Mouse (Mus musculus) CH12.LX (cell line): Measurements from ENCODE around the gene Mrtfb. TPM values are rescaled to one million over a fixed set of nuclear protein-coding genes. Genes with fewer than 3 reads are reported as not detected.
A peak's percentile ranks its signal among the peaks of the same experiment; 100 is the strongest.

Experiments
- DNase-seq: peaks from one replicate; pipeline ENCODE4 v3.0.0-alpha.2; 2013; ENCODE audit errors: extremely low read depth
- H3K27ac ChIP-seq: 2 replicates; pipeline ENCODE4 v1.5.1; 2012; ENCODE audit warnings: low read depth, mild to moderate bottlenecking, control low read depth, moderate library complexity; ENCODE audit not compliant: insufficient read depth
- H3K27me3 ChIP-seq: replicated peaks from 2 replicates; pipeline ENCODE3; 2012; ENCODE audit warnings: inconsistent platforms
- H3K36me3 ChIP-seq, 2 experiments: replicated peaks in 1 of 2; 2 replicates each; pipeline versions ENCODE3 to v1.6.1; 2012; ENCODE audit warnings: inconsistent platforms in 1 of 2, low read length in 1 of 2, mild to moderate bottlenecking in 1 of 2, mixed read lengths in 1 of 2, moderate library complexity in 1 of 2; ENCODE audit not compliant: control insufficient read depth in 1 of 2, insufficient read depth in 1 of 2
- H3K4me1 ChIP-seq, 2 experiments: 2 replicates each; pipeline ENCODE4 v1.6.1; 2012; ENCODE audit warnings: inconsistent platforms in 1 of 2, moderate library complexity in 1 of 2; ENCODE audit not compliant: insufficient read depth in 2 of 2, control insufficient read depth in 1 of 2
- H3K4me2 ChIP-seq: 2 replicates; pipeline ENCODE4 v1.6.1; 2012; ENCODE audit warnings: low read depth, mild to moderate bottlenecking, control low read depth; ENCODE audit not compliant: poor library complexity, insufficient read depth, severe bottlenecking
- H3K4me3 ChIP-seq, 3 experiments: fragments of 150-350 bp in 1 of 3; sonication (generic) in 1 of 3; replicated peaks in 1 of 3; 2 replicates each; pipeline versions ENCODE3 to v1.5.1; 2011 to 2012; ENCODE audit warnings: low read depth in 2 of 3, low read length in 2 of 3, mild to moderate bottlenecking in 2 of 3, moderate library complexity in 2 of 3, control low read depth in 1 of 3, improper control_type of control experiment in 1 of 3, inconsistent platforms in 1 of 3, mixed read lengths in 1 of 3; ENCODE audit not compliant: poor library complexity in 1 of 3
- H3K79me2 ChIP-seq: replicated peaks from 2 replicates; pipeline ENCODE4 v1.6.1; 2012; ENCODE audit warnings: mild to moderate bottlenecking, moderate library complexity; ENCODE audit not compliant: control insufficient read depth, poor library complexity, insufficient read depth, severe bottlenecking; ENCODE audit errors: extremely low read depth
- H3K9ac ChIP-seq: 2 replicates; pipeline ENCODE4 v1.6.1; 2012; ENCODE audit warnings: low read depth, mild to moderate bottlenecking, control low read depth, moderate library complexity; ENCODE audit not compliant: insufficient read depth
- H3K9me3 ChIP-seq: replicated peaks from 2 replicates; pipeline ENCODE3; 2012; ENCODE audit warnings: low read length, inconsistent platforms, mixed read lengths
- BHLHE40 ChIP-seq: IDR thresholded peaks from 2 replicates; pipeline ENCODE4 v1.6.1; 2011; ENCODE audit warnings: mild to moderate bottlenecking, low read depth, low read length, improper control_type of control experiment
- CHD1 ChIP-seq: IDR thresholded peaks from 2 replicates; pipeline ENCODE4 v1.6.1; 2012; ENCODE audit warnings: low read depth, low read length, improper control_type of control experiment, inconsistent platforms
- CHD2 ChIP-seq: IDR thresholded peaks from 2 replicates; pipeline ENCODE4 v1.6.1; 2011; ENCODE audit warnings: low read length, improper control_type of control experiment
- CTCF ChIP-seq, 2 experiments: IDR thresholded peaks in 1 of 2; conservative IDR thresholded peaks in 1 of 2; 2 replicates each; pipeline ENCODE4 v1.5.1; 2011 to 2012; ENCODE audit warnings: low read depth in 2 of 2, low read length in 2 of 2, improper control_type of control experiment in 1 of 2, inconsistent platforms in 1 of 2, mild to moderate bottlenecking in 1 of 2, moderate library complexity in 1 of 2
- E2F4 ChIP-seq: IDR thresholded peaks from 2 replicates; pipeline ENCODE4 v1.6.1; 2011; ENCODE audit warnings: low read depth, low read length, improper control_type of control experiment; ENCODE audit not compliant: insufficient replicate concordance
- ELF1 ChIP-seq: IDR thresholded peaks from 2 replicates; pipeline ENCODE4 v1.6.1; 2014; ENCODE audit warnings: low read depth, mild to moderate bottlenecking, inconsistent platforms, low read length, improper control_type of control experiment
- EP300 ChIP-seq: IDR thresholded peaks from 2 replicates; pipeline ENCODE4 v1.6.1; 2011; ENCODE audit warnings: low read length, improper control_type of control experiment
- ETS1 ChIP-seq: conservative IDR thresholded peaks from 2 replicates; pipeline ENCODE4 v1.6.1; 2012; ENCODE audit warnings: low read depth, mild to moderate bottlenecking, inconsistent platforms, low read length, improper control_type of control experiment, moderate library complexity
- IRF4 ChIP-seq: IDR thresholded peaks from 2 replicates; pipeline ENCODE4 v1.6.1; 2014; ENCODE audit warnings: low read depth, mild to moderate bottlenecking, inconsistent platforms, low read length, improper control_type of control experiment
- JUN ChIP-seq: IDR thresholded peaks from 2 replicates; pipeline ENCODE4 v1.6.1; 2011; ENCODE audit warnings: low read depth, mild to moderate bottlenecking, low read length, improper control_type of control experiment, moderate library complexity; ENCODE audit not compliant: insufficient read depth
- JUND ChIP-seq: conservative IDR thresholded peaks from 2 replicates; pipeline ENCODE4 v1.6.1; 2011; ENCODE audit warnings: low read depth, low read length, improper control_type of control experiment
- KAT2A ChIP-seq: IDR thresholded peaks from 2 replicates; pipeline ENCODE4 v1.6.1; 2012; ENCODE audit warnings: low read length, improper control_type of control experiment, inconsistent platforms; ENCODE audit not compliant: insufficient replicate concordance
- MAFK ChIP-seq: IDR thresholded peaks from 2 replicates; pipeline ENCODE4 v1.6.1; 2011; ENCODE audit warnings: low read length, improper control_type of control experiment; ENCODE audit not compliant: insufficient replicate concordance
- MAX ChIP-seq: IDR thresholded peaks from 2 replicates; pipeline ENCODE4 v1.6.1; 2011; ENCODE audit warnings: low read length, improper control_type of control experiment
- MAZ ChIP-seq: IDR thresholded peaks from 2 replicates; pipeline ENCODE4 v1.6.1; 2012; ENCODE audit warnings: low read depth, mild to moderate bottlenecking, inconsistent platforms, low read length, improper control_type of control experiment, moderate library complexity
- MEF2A ChIP-seq: IDR thresholded peaks from 2 replicates; pipeline ENCODE4 v1.6.1; 2014; ENCODE audit warnings: low read depth, mild to moderate bottlenecking, inconsistent platforms, low read length, improper control_type of control experiment, borderline replicate concordance
- MXI1 ChIP-seq: IDR thresholded peaks from 2 replicates; pipeline ENCODE4 v1.6.1; 2011; ENCODE audit warnings: mild to moderate bottlenecking, low read depth, low read length, improper control_type of control experiment
- MYC ChIP-seq: IDR thresholded peaks from 2 replicates; pipeline ENCODE4 v1.6.1; 2011; ENCODE audit warnings: low read depth, mild to moderate bottlenecking, improper control_type of control experiment, low read length
- NELFE ChIP-seq: IDR thresholded peaks from 2 replicates; pipeline ENCODE4 v1.6.1; 2011; ENCODE audit warnings: low read depth, low read length, improper control_type of control experiment
- PAX5 ChIP-seq: IDR thresholded peaks from 2 replicates; pipeline ENCODE4 v1.6.1; 2012; ENCODE audit warnings: low read length, inconsistent platforms, mixed read lengths
- POLR2A ChIP-seq: IDR thresholded peaks from 2 replicates; pipeline ENCODE4 v1.6.1; 2011; ENCODE audit warnings: low read depth, mild to moderate bottlenecking, improper control_type of control experiment, low read length
- POLR2AphosphoS2 ChIP-seq: IDR thresholded peaks from 2 replicates; pipeline ENCODE4 v1.6.1; 2011; ENCODE audit warnings: low read depth, low read length, improper control_type of control experiment
- RAD21 ChIP-seq: IDR thresholded peaks from 2 replicates; pipeline ENCODE4 v1.6.1; 2011; ENCODE audit warnings: low read depth, mild to moderate bottlenecking, low read length, improper control_type of control experiment, moderate library complexity
- RCOR1 ChIP-seq: conservative IDR thresholded peaks from 2 replicates; pipeline ENCODE4 v1.6.1; 2012; ENCODE audit warnings: low read depth, mild to moderate bottlenecking, inconsistent platforms, low read length, improper control_type of control experiment
- SIN3A ChIP-seq: IDR thresholded peaks from 2 replicates; pipeline ENCODE4 v1.6.1; 2012; ENCODE audit warnings: low read length, improper control_type of control experiment, inconsistent platforms
- SMC3 ChIP-seq: IDR thresholded peaks from 2 replicates; pipeline ENCODE4 v1.6.1; 2011; ENCODE audit warnings: low read depth, low read length, improper control_type of control experiment
- TBP ChIP-seq: conservative IDR thresholded peaks from 2 replicates; pipeline ENCODE4 v1.6.1; 2011; ENCODE audit warnings: low read depth, low read length, improper control_type of control experiment
- TCF12 ChIP-seq: IDR thresholded peaks from 2 replicates; pipeline ENCODE4 v1.6.1; 2014; ENCODE audit warnings: low read depth, mild to moderate bottlenecking, inconsistent platforms, low read length, improper control_type of control experiment
- USF1 ChIP-seq: IDR thresholded peaks from 2 replicates; pipeline ENCODE4 v1.6.1; 2014; ENCODE audit warnings: low read depth, mild to moderate bottlenecking, inconsistent platforms, low read length, improper control_type of control experiment
- USF2 ChIP-seq: conservative IDR thresholded peaks from 2 replicates; pipeline ENCODE4 v1.6.1; 2011; ENCODE audit warnings: low read depth, low read length, improper control_type of control experiment
- ZMIZ1 ChIP-seq: IDR thresholded peaks from 2 replicates; pipeline ENCODE4 v1.6.1; 2012; ENCODE audit warnings: low read depth, mild to moderate bottlenecking, inconsistent platforms, low read length, improper control_type of control experiment
- dilution Hi-C: fragments of 300-500 bp; cut with MboI; formaldehyde crosslinking; loops from 2 replicates; pipeline ENCODE4 v1.14.3; 2020; ENCODE audit warnings: low sequenced_read_pairs; ENCODE audit not compliant: extremely low pct_unique_long_range_greater_than_20kb, extremely low pct_ligation_motif_present
- in situ Hi-C: fragments of 300-500 bp; cut with MboI; formaldehyde crosslinking; loops from 3 replicates; pipeline ENCODE4 v1.14.3; 2019; ENCODE audit warnings: low sequenced_read_pairs, low pct_ligation_motif_present, low pct_unique_long_range_greater_than_20kb, mixed read lengths
- polyA plus RNA-seq: library from polyadenylated mRNA; unstranded; fragments of >175 nt; gene quantifications from 2 replicates; pipeline ENCODE4 v1.2.1, GENCODE M21; 2012; ENCODE audit warnings: low read depth; ENCODE audit not compliant: insufficient read length
- total RNA-seq, 2 experiments: library from RNA; depleted of rRNA; stranded (reverse); fragments of 300-350 nt in 1 of 2; fragments of >200 nt in 1 of 2; gene quantifications; 2 replicates each; pipeline ENCODE4 v1.2.3; 2012 to 2014

The Mrtfb gene
- total and polyA plus RNA-seq, 3 experiments, result 3.2 to 9.4 (median 4.4) TPM

- TF ChIP-seq PAX5 (no peak), TCF12 (peak; percentile 48; the same call in 1 of the 2 replicates), NELFE (0 out of 2 replicates have a peak, but pooled peaks have one; percentile 6), EP300 (no peak), SIN3A (no peak), JUN (no peak), ELF1 (peak; percentile 99), ZMIZ1 (no peak), E2F4 (no peak), RAD21 (no peak; the same call in 1 of the 2 replicates), BHLHE40 (peak; percentile 59; the same call in 1 of the 2 replicates), CHD1 (no peak), USF1 (no peak), POLR2A (no peak), SMC3 (no peak), CHD2 (no peak), RCOR1 (no peak), MAFK (peak; percentile 98)
These were observed 180.9 kb downstream of the Mrtfb start (continued) for GRCm38 (mm10) chr16:13437037-13437769.

- no peak overlapping the region for H3K27ac ChIP-seq
- TF ChIP-seq SIN3A (peak; percentile 86), BHLHE40 (peak; percentile 62), CHD1 (peak; percentile 82; the same call in 1 of the 2 replicates), KAT2A (no peak), USF2 (peak; percentile 92), JUND (no peak), IRF4 (peak; percentile 51; the same call in 1 of the 2 replicates), EP300 (peak; percentile 40; the same call in 1 of the 2 replicates), JUN (no peak), MYC (peak; percentile 82), MAFK (peak; percentile 27; the same call in 1 of the 2 replicates), CTCF (conservative IDR thresholded peaks at IDR 0.05 in 1 of 2, IDR thresholded peaks at IDR 0.05 in 1 of 2; ENCODE audit: low read depth in 2 of 2, low read length in 2 of 2) (peak in 1 of 2 experiments; percentile 64; a peak in 2 of 4 replicates), E2F4 (no peak), RCOR1 (no peak), ELF1 (no peak), PAX5 (no peak), USF1 (peak; percentile 92), POLR2A (peak; percentile 48; the same call in 1 of the 2 replicates), MEF2A (no peak; the same call in 1 of the 2 replicates), RAD21 (peak; percentile 52), MAX (peak; percentile 98), MAZ (0 out of 2 replicates have a peak, but pooled peaks have one; percentile 40), SMC3 (peak; percentile 56), TCF12 (no peak; the same call in 1 of the 2 replicates), TBP (no peak), ETS1 (0 out of 2 replicates have a peak, but pooled peaks have one; percentile 28), POLR2AphosphoS2 (no peak), MXI1 (peak; percentile 91), CHD2 (no peak; the same call in 1 of the 2 replicates)
These were observed 181.6 kb downstream of the Mrtfb start for GRCm38 (mm10) chr16:13437770-13438372.

More at GRCm38 (mm10) chr16:13437770-13438372, 181.6 kb downstream of the Mrtfb start:
- Histone ChIP-seq H3K79me2 (no peaks in the 10 kb centered on the region), H3K36me3 (no peaks in the 10 kb centered on the region), H3K9ac (peak overlapping the region; percentile 71), H3K9me3 (no peaks in the 10 kb centered on the region), H3K27me3 (peaks cover 2% of the 10 kb centered on the region), H3K4me3 (peak overlapping the region; percentile 68 to 99 (median 69)), H3K4me2 (peak overlapping the region; percentile 67), H3K4me1 (peaks cover 0 to 14% of the 10 kb centered on the region in 2 experiments; a peak in 2 of 4 replicates)
- DNase-seq, result peak; percentile 65
- in situ Hi-C loops, result loop anchor here (25.0 kb wide), 1 partner anchor 299 kb away; the partner anchor contains the start of gene Pla2g10
- dilution Hi-C loops, result no loop called here
